Mouse (Mus musculus) liver, embryonic 13.5 days (tissue): ENCODE results near the gene Ccdc36. TPM values are rescaled to one million over a fixed set of nuclear protein-coding genes. Genes with fewer than 3 reads are reported as not detected.

ENCODE experiments used
- ATAC-seq: fragments of 200-750 bp; cut with Nextera tagmentation; 2 replicates; pipeline ENCODE4 v1.8.0; 2017; ENCODE audit warnings: low read depth, mild to moderate bottlenecking, moderate number of reproducible peaks, moderate library complexity
- DNase-seq: peaks from one replicate; pipeline ENCODE4 v3.0.0; 2022
- H3K27ac ChIP-seq: fragments of 300-500 bp; sonication (generic); 2 replicates; pipeline ENCODE4 v1.5.1; 2015; ENCODE audit warnings: moderate library complexity, mild to moderate bottlenecking, inconsistent platforms
- H3K27me3 ChIP-seq: fragments of 300-500 bp; sonication (generic); 2 replicates; pipeline ENCODE4 v1.6.1; 2015; ENCODE audit warnings: mild to moderate bottlenecking, inconsistent platforms
- H3K36me3 ChIP-seq: fragments of 300-500 bp; sonication (generic); 2 replicates; pipeline ENCODE4 v1.6.1; 2015; ENCODE audit warnings: mild to moderate bottlenecking, inconsistent platforms
- H3K4me1 ChIP-seq: fragments of 300-500 bp; sonication (generic); replicated peaks from 2 replicates; pipeline ENCODE4 v1.6.1; 2015; ENCODE audit warnings: inconsistent platforms
- H3K4me2 ChIP-seq: fragments of 300-500 bp; sonication (generic); 2 replicates; pipeline ENCODE4 v1.6.1; 2015; ENCODE audit warnings: inconsistent platforms, mild to moderate bottlenecking, moderate library complexity
- H3K4me3 ChIP-seq: fragments of 300-500 bp; sonication (generic); replicated peaks from 2 replicates; pipeline ENCODE4 v1.5.1; 2015; ENCODE audit warnings: mild to moderate bottlenecking, inconsistent platforms
- H3K9ac ChIP-seq: fragments of 300-500 bp; sonication (generic); 2 replicates; pipeline ENCODE4 v1.6.1; 2015; ENCODE audit warnings: mild to moderate bottlenecking, inconsistent platforms
- H3K9me3 ChIP-seq: fragments of 300-500 bp; sonication (generic); replicated peaks from 2 replicates; pipeline ENCODE4 v1.6.1; 2016; ENCODE audit warnings: inconsistent platforms
- WGBS: fragments of 180-500 bp; shearing (Covaris S2); methylation state at CpG from one replicate; pipeline ENCODE4 v1.1.7; 2015; ENCODE audit not compliant: insufficient replicate concordance; 5-methylcytosine and 5-hydroxymethylcytosine counted together
- polyA plus RNA-seq: library from polyadenylated mRNA; unstranded; fragments of >200 nt; fragmentation: Nextera tagmentation; extraction: Ambion mirVana; gene quantifications from 2 replicates; pipeline ENCODE4 v1.2.1, GENCODE M21; 2015

The Ccdc36 gene
- polyA plus RNA-seq, 1 experiment from 2014 or later: 0.35 TPM

GRCm38 (mm10) chr9:108378234-108378633 is 50.0 kb downstream of the Ccdc36 start:
- H3K27ac ChIP-seq: no peak overlapping the region

More at GRCm38 (mm10) chr9:108378234-108378633, 50.0 kb downstream of the Ccdc36 start:
- ATAC-seq (no peak), DNase-seq (no peak)
- Histone ChIP-seq H3K4me2 (no peak overlapping the region), H3K27me3 (no peaks in the 10 kb centered on the region), H3K4me1 (no peaks in the 10 kb centered on the region), H3K36me3 (peaks cover 93% of the 10 kb centered on the region), H3K9me3 (no peaks in the 10 kb centered on the region), H3K4me3 (no peak overlapping the region), H3K9ac (no peak overlapping the region)
- 75% methylated on average over 9 of the region's 9 CpGs for WGBS

Other genes starting within 250 kb of the Ccdc36 start
- gene Bsn, start 238.1 kb downstream of the Ccdc36 start, polyA plus RNA-seq: 2.3 and 2.5 TPM in 2 replicates
- gene Dag1, start 164.5 kb downstream of the Ccdc36 start, polyA plus RNA-seq: 12.7 and 17.8 TPM in 2 replicates
- gene Nicn1, start 138.1 kb downstream of the Ccdc36 start, polyA plus RNA-seq: 4.7 and 5.6 TPM in 2 replicates
- gene Amt, start 131.6 kb downstream of the Ccdc36 start, polyA plus RNA-seq: 14.0 and 14.1 TPM in 2 replicates
- 235 and 296 TPM in 2 replicates for gene Rhoa, start 122.4 kb downstream of the Ccdc36 start, polyA plus RNA-seq
- 12.7 TPM in 2 replicates for gene Tcta, start 122.3 kb downstream of the Ccdc36 start, polyA plus RNA-seq
- gene Gpx1, start 89.6 kb downstream of the Ccdc36 start, polyA plus RNA-seq: 6,829 and 6,884 TPM in 2 replicates
- 67.0 and 71.0 TPM in 2 replicates for gene Usp4, start 80.6 kb downstream of the Ccdc36 start, polyA plus RNA-seq
- 0.47 and 0.68 TPM in 2 replicates for gene 1700102P08Rik, start 35.7 kb downstream of the Ccdc36 start, polyA plus RNA-seq
- not detected in 2 replicates for gene BC048562, start 8.0 kb upstream of the Ccdc36 start, polyA plus RNA-seq
- gene Ccdc71, start 32.0 kb upstream of the Ccdc36 start, polyA plus RNA-seq: 23.5 and 26.0 TPM in 2 replicates
- 12.3 and 12.8 TPM in 2 replicates for gene Klhdc8b, start 33.1 kb upstream of the Ccdc36 start, polyA plus RNA-seq
- 5.3 and 6.4 TPM in 2 replicates for gene Lamb2, start 51.3 kb upstream of the Ccdc36 start, polyA plus RNA-seq
- 26.0 and 27.0 TPM in 2 replicates for gene Usp19, start 62.1 kb upstream of the Ccdc36 start, polyA plus RNA-seq
- 63.1 and 66.1 TPM in 2 replicates for gene Qars, start 79.2 kb upstream of the Ccdc36 start, polyA plus RNA-seq
- gene Qrich1, start 88.3 kb upstream of the Ccdc36 start, polyA plus RNA-seq: 46.2 and 61.1 TPM in 2 replicates
- gene Impdh2, start 131.8 kb upstream of the Ccdc36 start, polyA plus RNA-seq: 153 and 166 TPM in 2 replicates
- 27.5 and 35.5 TPM in 2 replicates for gene Ndufaf3, start 138.9 kb upstream of the Ccdc36 start, polyA plus RNA-seq
- gene Dalrd3, start 141.4 kb upstream of the Ccdc36 start, polyA plus RNA-seq: 40.5 and 43.2 TPM in 2 replicates
- 16.4 and 18.3 TPM in 2 replicates for gene Wdr6, start 150.3 kb upstream of the Ccdc36 start, polyA plus RNA-seq
- 0.61 and 0.70 TPM in 2 replicates for gene P4htm, start 169.2 kb upstream of the Ccdc36 start, polyA plus RNA-seq
- gene Arih2, start 220.9 kb upstream of the Ccdc36 start, polyA plus RNA-seq: 28.6 and 35.1 TPM in 2 replicates
- 25.6 and 26.5 TPM in 2 replicates for gene Slc25a20, start 233.6 kb upstream of the Ccdc36 start, polyA plus RNA-seq